Mouse (Mus musculus): ENCODE data around the gene Phf19.

Gene Phf19

GRCm38 (mm10) chr2:34938269-34939208 lies 24.7 kb upstream of the Phf19 start:
- no peak for DNase-seq

GRCm38 (mm10) chr2:34937460-34937859 lies 23.6 kb upstream of the Phf19 start:
- peak in 1 of 2 experiments; percentile 49 for DNase-seq

GRCm38 (mm10) chr2:34927320-34927719 lies 13.5 kb upstream of the Phf19 start:
- no peak for DNase-seq

GRCm38 (mm10) chr2:34922729-34923128 lies 8.9 kb upstream of the Phf19 start:
- DNase-seq = no peak

- DNase-seq = no peak
These were observed 6.3 kb upstream of the Phf19 start for GRCm38 (mm10) chr2:34920144-34920543.

- DNase-seq = no peak
These were observed 1.3 kb upstream of the Phf19 start for GRCm38 (mm10) chr2:34915103-34915502.

- no peak for DNase-seq
These were observed 927 bp upstream of the Phf19 start for GRCm38 (mm10) chr2:34914823-34915082.

GRCm38 (mm10) chr2:34914069-34914822 lies 420 bp upstream of the Phf19 start:
- DNase-seq = peak; percentile 38 to 62

GRCm38 (mm10) chr2:34912613-34913012 lies 1.2 kb downstream of the Phf19 start:
- no peak for DNase-seq

GRCm38 (mm10) chr2:34911871-34912270 lies 2.0 kb downstream of the Phf19 start:
- DNase-seq = no peak

- no peak for DNase-seq
These were observed 4.1 kb downstream of the Phf19 start for GRCm38 (mm10) chr2:34909719-34910118.

GRCm38 (mm10) chr2:34906861-34907604 lies 6.8 kb downstream of the Phf19 start:
- peak; percentile 41 to 74 for DNase-seq

GRCm38 (mm10) chr2:34906426-34906825 lies 7.4 kb downstream of the Phf19 start:
- DNase-seq = no peak

- peak; percentile 99 to 100 for DNase-seq
These were observed 8.8 kb downstream of the Phf19 start for GRCm38 (mm10) chr2:34904849-34905542.

- DNase-seq = no peak
These were observed 10.0 kb downstream of the Phf19 start for GRCm38 (mm10) chr2:34903652-34904405.

GRCm38 (mm10) chr2:34903191-34903590 lies 10.6 kb downstream of the Phf19 start:
- no peak for DNase-seq

GRCm38 (mm10) chr2:34902731-34903130 lies 11.1 kb downstream of the Phf19 start:
- DNase-seq = peak; percentile 49 to 51

- no peak for DNase-seq
These were observed 12.1 kb downstream of the Phf19 start for GRCm38 (mm10) chr2:34901726-34902125.

- DNase-seq = no peak
These were observed 13.4 kb downstream of the Phf19 start for GRCm38 (mm10) chr2:34900412-34900811.

- no peak for DNase-seq
These were observed 14.1 kb downstream of the Phf19 start for GRCm38 (mm10) chr2:34899682-34900081.

- peak; percentile 71 to 82 for DNase-seq
These were observed 16.0 kb downstream of the Phf19 start for GRCm38 (mm10) chr2:34897820-34898219.
